Mouse (Mus musculus): ENCODE measurements around the gene Lrch4. TPM values are rescaled to one million over a fixed set of nuclear protein-coding genes. Genes with fewer than 3 reads are reported as not detected.
A peak's percentile ranks its signal among the peaks of the same experiment; 100 is the strongest.

The Lrch4 gene
- polyA plus RNA-seq, 1 experiment from 2014 or later: 29.8 TPM

DNA sequence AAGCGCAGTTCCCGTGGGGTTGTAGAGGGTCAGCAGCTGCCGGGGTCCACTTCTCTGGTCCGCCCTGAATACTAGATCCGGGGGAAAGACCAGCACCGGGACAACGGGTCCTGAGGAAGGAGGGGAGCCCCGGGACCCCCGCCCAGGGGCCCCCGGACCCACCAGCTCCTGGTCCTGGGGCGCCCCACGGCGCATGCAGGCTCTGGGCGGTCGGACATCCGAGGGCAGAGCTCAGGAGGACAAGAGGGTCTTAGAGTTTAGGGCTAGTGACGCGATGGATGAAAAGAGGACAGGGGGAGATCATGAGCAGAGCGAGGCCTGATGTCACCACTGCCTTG, 28.7 kb upstream of the Lrch4 start:
- no peaks in the 10 kb centered on the region for H3K27me3 ChIP-seq
- WGBS: 3% methylated on average over 19 of the region's 19 CpGs

DNA sequence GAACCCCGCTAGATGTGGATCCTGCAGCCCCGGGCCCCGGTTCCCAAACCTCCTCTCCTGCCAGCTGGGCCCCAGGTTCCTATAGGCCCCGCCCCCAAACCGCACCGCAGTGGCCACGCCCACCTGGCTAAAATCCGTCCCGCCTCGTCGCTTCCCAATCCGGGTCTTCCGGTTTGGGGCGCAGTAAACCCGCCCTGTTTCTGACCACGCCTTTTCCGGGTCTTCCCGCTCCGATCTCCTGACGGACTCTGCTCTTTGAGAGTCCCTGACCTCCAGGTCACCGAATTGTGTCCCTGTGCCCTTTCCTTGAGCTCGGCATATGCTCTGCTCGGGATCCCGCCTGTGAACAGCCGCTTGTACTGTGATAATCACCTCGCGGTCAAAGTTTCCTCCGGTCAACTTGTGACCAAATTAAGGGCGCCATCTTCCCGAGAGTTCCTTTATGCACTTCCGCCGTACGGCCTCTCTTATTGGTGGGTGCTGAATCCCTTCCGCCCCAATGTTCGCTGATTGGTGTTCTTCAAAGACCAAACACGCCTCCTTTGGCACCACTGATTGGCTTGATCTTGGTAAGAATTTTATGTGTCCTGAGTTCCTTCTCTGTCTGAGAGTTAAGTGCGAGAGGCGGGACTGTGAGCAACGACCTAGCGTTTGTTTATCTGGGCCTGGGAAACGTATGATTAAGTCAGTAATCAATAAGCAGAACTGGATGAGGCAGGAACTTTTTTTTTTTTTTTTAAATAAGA, 28.1 kb upstream of the Lrch4 start, which contains the start of gene Mospd3:
Mospd3 (minus strand) TSS at position 440 of the 746 bp plus-strand sequence.
- WGBS: under 1% methylated on average over 41 of the region's 41 CpGs
- ATAC-seq (ENCODE audit: low FRiP score): peak; percentile 95

More for the DNA sequence above, 28.7 kb upstream of the Lrch4 start:
- Histone ChIP-seq H3K36me3 (replicated peaks) (no peaks in the 10 kb centered on the region), H3K27ac (peak overlapping the region; percentile 81; the same call in 1 of the 2 replicates), H3K4me3 (replicated peaks) (peak overlapping the region; percentile 71), H3K9me3 (no peaks in the 10 kb centered on the region), H3K9ac (peak overlapping the region; percentile 86), H3K4me1 (peaks cover 37% of the 10 kb centered on the region), H3K4me2 (peak overlapping the region; percentile 96)
- ATAC-seq (ENCODE audit: low FRiP score): no peak; the same call in none of the 2 replicates

DNA sequence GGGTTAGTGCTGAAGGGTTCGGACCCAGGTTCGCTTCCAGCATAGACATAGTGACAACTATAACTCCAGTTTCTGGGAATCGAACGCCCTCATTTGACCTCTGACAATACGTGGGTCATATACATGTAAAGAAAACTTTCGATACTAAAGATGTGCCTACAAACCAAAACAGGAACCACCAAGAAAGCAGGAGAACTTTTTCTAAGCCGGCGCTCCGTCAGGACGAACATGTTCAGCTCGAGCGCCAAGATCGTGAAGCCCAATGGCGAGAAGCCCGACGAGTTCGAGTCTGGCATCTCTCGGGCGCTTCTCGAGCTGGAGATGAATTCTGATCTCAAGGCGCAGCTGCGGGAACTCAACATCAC, 27.6 kb upstream of the Lrch4 start:
- ATAC-seq (ENCODE audit: low FRiP score): no peak
- H3K4me2 ChIP-seq: peak overlapping the region; percentile 96
- no peaks in the 10 kb centered on the region for H3K27me3 ChIP-seq
- no peaks in the 10 kb centered on the region for H3K9me3 ChIP-seq
- H3K27ac ChIP-seq: no peak overlapping the region; the same call in 1 of the 2 replicates
- H3K4me1 ChIP-seq: peaks cover 37% of the 10 kb centered on the region
- no peaks in the 10 kb centered on the region for H3K36me3 ChIP-seq (replicated peaks)
- H3K9ac ChIP-seq: peak overlapping the region; percentile 59
- H3K4me3 ChIP-seq (replicated peaks): peak overlapping the region; percentile 71
- WGBS: under 1% methylated on average over 22 of the region's 22 CpGs

More for the DNA sequence above, 28.1 kb upstream of the Lrch4 start, which contains the start of gene Mospd3:
- Histone ChIP-seq H3K4me1 (peaks cover 37% of the 10 kb centered on the region), H3K9ac (peak within 1 kb of the TSS; percentile 86), H3K4me2 (peak within 1 kb of the TSS; percentile 96), H3K4me3 (replicated peaks) (peak within 1 kb of the TSS; percentile 71), H3K36me3 (replicated peaks) (no peaks in the 10 kb centered on the region), H3K9me3 (no peaks in the 10 kb centered on the region), H3K27me3 (no peaks in the 10 kb centered on the region), H3K27ac (peak within 1 kb of the TSS; percentile 81)

DNA sequence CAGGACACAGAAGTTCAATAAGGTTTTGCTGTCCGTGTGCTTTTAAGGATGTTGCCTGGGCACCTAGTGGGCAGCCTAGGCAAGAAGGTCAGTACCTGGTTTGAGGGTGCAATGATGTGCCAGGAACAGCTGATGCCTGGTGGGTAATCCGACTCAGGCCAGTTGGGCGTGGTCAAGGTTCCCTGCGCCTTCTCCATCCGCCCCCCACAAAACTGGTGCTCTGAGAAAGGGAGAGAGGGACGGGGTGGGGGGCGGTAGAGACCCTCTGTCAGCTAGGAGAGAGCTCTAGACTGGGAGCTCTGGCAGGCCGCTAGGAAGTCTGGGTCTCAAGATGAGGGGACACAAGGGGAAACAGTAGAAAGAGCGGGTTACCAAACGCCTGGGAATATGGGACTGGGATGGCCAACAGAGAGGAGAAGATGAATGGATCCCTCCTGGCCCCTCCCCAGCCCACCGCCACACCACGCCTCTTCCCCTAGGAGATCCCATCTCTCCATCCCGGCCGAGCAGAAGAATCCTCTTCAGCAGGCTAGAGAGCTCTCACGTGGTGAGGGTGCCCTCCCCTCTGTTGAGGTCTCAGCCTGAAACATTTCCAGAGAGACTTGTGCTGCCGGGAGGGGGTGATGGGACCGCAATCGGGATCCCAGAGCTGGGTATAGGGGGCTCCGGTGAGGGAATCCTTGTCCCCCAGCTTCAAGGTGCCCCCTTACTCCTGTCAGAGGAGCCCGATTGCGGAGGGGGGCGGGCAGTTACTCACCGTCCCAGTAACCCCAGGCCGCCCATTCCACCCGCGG, 20.9 kb upstream of the Lrch4 start:
- H3K27me3 ChIP-seq: peaks cover 24% of the 10 kb centered on the region
- no peak overlapping the region for H3K27ac ChIP-seq
- H3K9me3 ChIP-seq: no peaks in the 10 kb centered on the region
- peak; percentile 40; the same call in 1 of the 2 replicates for ATAC-seq (ENCODE audit: low FRiP score)
- peak overlapping the region; percentile 4; the same call in 1 of the 2 replicates for H3K4me3 ChIP-seq (replicated peaks)
- 12% methylated on average over 26 of the region's 26 CpGs for WGBS
- H3K4me2 ChIP-seq: peak overlapping the region; percentile 43
- 0 out of 2 replicates have a peak overlapping the region, but pooled peaks have one; percentile 33 for H3K9ac ChIP-seq
- peaks cover 49% of the 10 kb centered on the region for H3K4me1 ChIP-seq
- no peaks in the 10 kb centered on the region for H3K36me3 ChIP-seq (replicated peaks)

DNA sequence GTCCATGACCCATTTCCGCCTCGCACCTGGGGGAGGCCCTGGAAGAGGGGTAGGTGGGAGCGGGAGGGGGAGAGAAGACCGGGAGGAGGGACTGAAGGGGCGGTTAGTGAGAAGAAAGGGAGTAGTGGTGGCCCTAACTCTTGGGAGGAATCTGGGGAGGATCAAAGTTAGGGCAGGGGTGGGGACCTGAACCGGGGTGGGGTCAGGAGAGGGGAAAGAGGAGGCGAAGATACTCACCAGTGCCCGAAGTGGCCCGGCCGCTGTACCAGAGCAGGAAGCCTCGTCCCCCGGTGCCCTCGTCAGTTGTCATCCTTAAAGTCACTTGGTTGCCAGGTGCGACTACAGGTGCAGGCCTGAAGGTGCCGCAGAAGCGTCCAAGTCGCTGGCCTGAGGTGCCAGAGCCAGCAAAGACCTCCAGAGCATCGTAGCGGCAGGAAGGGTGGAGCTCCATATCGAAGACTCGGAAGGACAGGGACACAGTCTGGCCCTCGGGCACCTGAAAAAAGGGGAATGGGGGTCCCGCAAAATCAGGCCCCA, 20.2 kb upstream of the Lrch4 start:
- Histone ChIP-seq H3K9ac (0 out of 2 replicates have a peak overlapping the region, but pooled peaks have one; percentile 33), H3K4me1 (peaks cover 48% of the 10 kb centered on the region), H3K36me3 (replicated peaks) (no peaks in the 10 kb centered on the region), H3K4me2 (peak overlapping the region; percentile 43), H3K27me3 (peaks cover 24% of the 10 kb centered on the region), H3K9me3 (no peaks in the 10 kb centered on the region), H3K27ac (no peak overlapping the region), H3K4me3 (replicated peaks) (peak overlapping the region; percentile 4; the same call in 1 of the 2 replicates)
- 16% methylated on average over 21 of the region's 23 CpGs for WGBS
- ATAC-seq (ENCODE audit: low FRiP score): no peak

DNA sequence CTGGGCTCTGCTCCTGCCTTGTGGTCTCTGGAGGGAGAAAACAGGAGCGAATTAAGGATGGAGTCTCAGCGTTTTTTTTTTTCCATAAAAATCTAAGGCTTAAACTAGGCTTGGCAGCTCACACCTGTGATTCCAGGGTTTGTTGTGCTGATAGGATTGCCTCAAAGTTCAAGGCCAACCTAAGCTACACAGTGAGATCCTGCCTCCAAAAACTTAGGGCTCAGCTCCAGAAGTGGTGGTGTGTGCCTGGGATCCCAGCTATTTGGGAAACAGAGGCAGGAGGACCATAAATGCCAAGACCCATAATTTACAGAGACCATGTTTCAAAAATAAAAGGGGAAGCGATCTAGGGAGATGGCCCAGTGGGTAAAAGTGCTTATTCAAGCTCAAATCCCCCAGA, 19.6 kb upstream of the Lrch4 start:
- Histone ChIP-seq H3K36me3 (replicated peaks) (no peaks in the 10 kb centered on the region), H3K4me2 (no peak overlapping the region), H3K4me3 (replicated peaks) (no peak overlapping the region), H3K27me3 (peaks cover 24% of the 10 kb centered on the region), H3K4me1 (peaks cover 48% of the 10 kb centered on the region), H3K9me3 (no peaks in the 10 kb centered on the region), H3K27ac (no peak overlapping the region), H3K9ac (no peak overlapping the region)
- 65% methylated on average over 3 of the region's 3 CpGs for WGBS
- ATAC-seq (ENCODE audit: low FRiP score): no peak

DNA sequence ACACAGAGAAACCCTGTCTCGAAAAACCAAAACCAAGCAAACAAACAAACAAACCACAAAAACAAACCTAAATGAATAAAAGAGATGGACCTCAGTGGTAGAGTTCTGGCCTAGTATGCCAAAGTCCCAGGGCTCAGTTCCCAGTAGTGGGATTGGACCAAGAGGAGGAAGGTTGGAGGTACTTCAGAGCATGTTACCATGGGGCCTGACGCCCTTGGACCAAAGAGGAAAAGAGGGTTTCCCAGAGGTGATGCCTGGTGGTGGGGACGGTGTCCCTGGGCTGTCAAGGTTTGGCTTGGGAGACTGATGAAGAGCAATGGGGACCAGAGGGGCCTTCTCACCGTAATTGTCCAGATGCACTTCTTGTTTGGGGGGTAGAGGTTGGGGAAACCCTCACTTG, 18.9 kb upstream of the Lrch4 start:
- no peaks in the 10 kb centered on the region for H3K36me3 ChIP-seq (replicated peaks)
- H3K4me3 ChIP-seq (replicated peaks): 0 out of 2 replicates have a peak overlapping the region, but pooled peaks have one; percentile 4
- H3K27me3 ChIP-seq: peaks cover 24% of the 10 kb centered on the region
- H3K9me3 ChIP-seq: no peaks in the 10 kb centered on the region
- H3K4me2 ChIP-seq: peak overlapping the region; percentile 19; the same call in 1 of the 2 replicates
- peak overlapping the region; percentile 62; the same call in 1 of the 2 replicates for H3K27ac ChIP-seq
- no peak for ATAC-seq (ENCODE audit: low FRiP score)
- H3K9ac ChIP-seq: no peak overlapping the region
- H3K4me1 ChIP-seq: peaks cover 48% of the 10 kb centered on the region
- 77% methylated on average over 4 of the region's 4 CpGs for WGBS

DNA sequence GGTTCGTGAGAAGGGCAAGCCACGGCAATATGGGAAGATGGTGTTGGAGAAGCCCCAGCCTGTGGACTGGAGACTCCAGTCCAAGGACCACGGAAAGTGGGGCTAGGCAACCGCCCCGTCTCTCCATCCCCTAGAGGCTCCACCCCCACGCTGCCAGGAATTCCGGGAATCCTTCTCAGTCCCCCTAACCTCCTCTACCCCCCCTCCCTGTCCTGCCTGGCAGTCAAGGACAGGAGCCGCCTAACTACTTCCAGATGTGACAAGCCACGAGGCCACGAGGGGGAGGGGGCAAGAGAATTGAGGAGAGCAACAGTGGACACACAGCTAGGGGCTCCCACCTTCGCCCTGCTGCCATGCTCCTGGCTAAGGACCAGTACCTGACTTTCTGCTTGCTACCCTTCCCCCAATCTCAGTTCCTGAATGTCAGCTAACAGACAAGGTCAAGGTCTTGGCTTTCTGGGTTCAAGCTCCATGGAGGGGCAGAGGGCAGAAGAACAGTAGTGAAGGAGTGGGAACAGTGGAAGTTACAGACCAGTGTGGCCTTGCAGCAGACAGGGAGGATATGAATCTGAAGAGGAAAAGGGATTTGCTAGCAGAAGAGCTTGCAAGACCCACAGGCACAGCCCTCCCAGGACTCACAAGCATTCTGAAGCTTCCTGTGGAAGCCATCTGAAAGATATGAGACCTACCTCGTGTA, 18.2 kb upstream of the Lrch4 start:
- 19% methylated on average over 12 of the region's 12 CpGs for WGBS
- Histone ChIP-seq H3K9me3 (no peaks in the 10 kb centered on the region), H3K27me3 (peaks cover 24% of the 10 kb centered on the region), H3K4me1 (peaks cover 48% of the 10 kb centered on the region), H3K4me3 (replicated peaks) (0 out of 2 replicates have a peak overlapping the region, but pooled peaks have one; percentile 4), H3K36me3 (replicated peaks) (no peaks in the 10 kb centered on the region), H3K4me2 (peak overlapping the region; percentile 19), H3K27ac (peak overlapping the region; percentile 62), H3K9ac (no peak overlapping the region; the same call in 1 of the 2 replicates)
- no peak for ATAC-seq (ENCODE audit: low FRiP score)

DNA sequence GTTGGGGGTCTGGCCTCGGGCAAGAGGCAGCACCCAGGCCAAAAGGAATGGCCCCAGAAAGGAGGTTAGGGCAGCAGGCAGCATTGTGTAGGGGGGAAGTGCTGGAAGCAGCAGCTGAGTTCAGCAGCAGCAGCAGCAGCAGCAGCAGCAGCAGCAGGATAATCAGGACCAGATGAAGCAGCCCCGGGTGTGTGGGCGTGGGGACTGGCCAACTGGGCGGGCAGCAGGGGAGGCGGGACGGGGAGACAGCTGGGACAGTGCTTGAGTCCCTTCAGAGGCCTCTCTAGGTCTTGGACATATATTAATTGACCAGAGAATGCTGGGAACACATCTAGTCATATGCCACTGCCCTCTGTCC, 17.7 kb upstream of the Lrch4 start:
- 37% methylated on average over 6 of the region's 6 CpGs for WGBS
- H3K9me3 ChIP-seq: no peaks in the 10 kb centered on the region
- no peak overlapping the region for H3K4me3 ChIP-seq (replicated peaks)
- H3K4me2 ChIP-seq: peak overlapping the region; percentile 19; the same call in 1 of the 2 replicates
- H3K27ac ChIP-seq: peak overlapping the region; percentile 62
- H3K4me1 ChIP-seq: peaks cover 48% of the 10 kb centered on the region
- H3K9ac ChIP-seq: no peak overlapping the region; the same call in 1 of the 2 replicates
- H3K27me3 ChIP-seq: peaks cover 24% of the 10 kb centered on the region
- ATAC-seq (ENCODE audit: low FRiP score): no peak
- H3K36me3 ChIP-seq (replicated peaks): no peaks in the 10 kb centered on the region

DNA sequence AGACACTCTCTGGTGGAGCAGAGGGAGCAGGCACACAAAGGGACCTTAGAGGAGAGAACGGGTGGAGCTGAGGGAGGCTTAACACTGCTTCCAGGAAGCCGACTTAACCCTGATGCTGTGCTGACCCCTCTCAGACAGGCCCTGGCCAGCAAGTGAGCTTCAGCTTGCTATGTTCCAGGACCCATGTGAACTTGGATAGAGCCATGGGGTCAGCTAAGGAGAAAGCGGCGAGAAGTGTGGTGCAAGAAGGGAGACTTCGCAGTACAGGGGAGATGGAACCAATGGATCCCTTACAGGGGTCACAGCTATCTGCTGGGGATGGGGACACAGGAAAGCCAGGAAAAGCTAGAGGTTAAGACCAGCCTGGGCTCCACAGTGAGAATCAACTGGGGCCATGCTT, 15.8 kb upstream of the Lrch4 start:
- Histone ChIP-seq H3K27ac (no peak overlapping the region), H3K4me3 (replicated peaks) (no peak overlapping the region), H3K9ac (no peak overlapping the region), H3K27me3 (peaks cover 12% of the 10 kb centered on the region), H3K4me2 (no peak overlapping the region), H3K9me3 (no peaks in the 10 kb centered on the region), H3K36me3 (replicated peaks) (no peaks in the 10 kb centered on the region), H3K4me1 (peaks cover 42% of the 10 kb centered on the region)
- 73% methylated on average over 5 of the region's 5 CpGs for WGBS
- no peak for ATAC-seq (ENCODE audit: low FRiP score)

DNA sequence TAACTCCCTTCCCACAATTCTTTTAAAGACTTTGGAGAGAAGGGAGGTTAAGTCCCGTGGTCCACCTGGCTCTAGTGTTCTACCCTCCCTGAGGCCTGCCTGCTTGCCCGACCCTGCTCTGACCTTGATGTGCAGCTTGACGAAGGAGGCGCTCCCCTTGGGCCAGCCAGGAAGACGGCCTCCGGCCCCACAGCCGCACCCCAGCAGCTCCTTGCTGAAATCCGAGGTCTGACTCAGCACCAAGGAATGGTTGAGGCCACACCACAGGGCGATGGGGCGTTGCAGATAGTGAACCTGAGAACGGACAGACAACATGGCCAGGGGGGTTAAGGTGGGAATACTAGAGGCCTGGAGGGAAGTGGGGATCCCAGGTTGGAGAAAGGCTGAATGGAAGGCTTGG, 15.4 kb upstream of the Lrch4 start, which contains the start of gene Pcolce:
Pcolce (minus strand) TSS at position 235 of the 400 bp plus-strand sequence.
- no peak within 1 kb of the TSS for H3K4me2 ChIP-seq
- H3K27me3 ChIP-seq: peaks cover 7% of the 10 kb centered on the region
- no peak within 1 kb of the TSS for H3K9ac ChIP-seq
- no peaks in the 10 kb centered on the region for H3K9me3 ChIP-seq
- 73% methylated on average over 11 of the region's 11 CpGs for WGBS
- no peak for ATAC-seq (ENCODE audit: low FRiP score)
- H3K36me3 ChIP-seq (replicated peaks): no peaks in the 10 kb centered on the region
- no peak within 1 kb of the TSS for H3K27ac ChIP-seq
- no peak within 1 kb of the TSS for H3K4me3 ChIP-seq (replicated peaks)
- H3K4me1 ChIP-seq: peaks cover 37% of the 10 kb centered on the region

All from forebrain, embryonic 12.5 days (tissue).